In genomic region chr1:163691860-163692259, GRCm38 (mm10) we compare ENCODE assay signal across 21 mouse cellular contexts. TPM values are rescaled to one million over a fixed set of nuclear protein-coding genes. Genes with fewer than 3 reads are reported as not detected.
"Had no signal": no experiment of that assay in that cellular context is flagged by ENCODE, and none has a peak within 500 bp of the region (broad histone marks: within the 10 kb centered on the region; RNA-seq: fewer than 3 reads in every experiment).

No protein-coding gene starts in this region.

- DNase-seq: lung, adult 18-20 months; lung, embryonic 14.5 days; lung, postnatal 10 days; lung, postnatal 4 days; midbrain, embryonic 14.5 days; right cerebral cortex, postnatal 14 days; thymus, adult 2 months; thymus, postnatal 25 days; thymus, postnatal 4 days had no signal

- H3K4me3 ChIP-seq: midbrain, embryonic 10.5 days; midbrain, embryonic 12.5 days; neural tube, embryonic 12.5 days; stomach, embryonic 15.5 days had no signal

- H3K4me2 ChIP-seq: lung, embryonic 14.5 days; midbrain, embryonic 12.5 days; neural tube, embryonic 12.5 days; stomach, embryonic 15.5 days had no signal

- ATAC-seq: midbrain, embryonic 16.5 days had no signal

- H3K27me3 ChIP-seq: midbrain, embryonic 12.5 days; neural tube, embryonic 12.5 days; stomach, embryonic 15.5 days had no signal

- H3K36me3 ChIP-seq: midbrain, embryonic 10.5 days; midbrain, embryonic 12.5 days; neural tube, embryonic 12.5 days; stomach, embryonic 15.5 days had no signal

RNA-seq across cellular contexts. Expression of gene Mettl11b, which starts 33.2 kb away (rescaled TPM):
- total RNA-seq: megakaryocyte, adult 5-6 weeks; megakaryocyte-erythroid progenitor cell, adult 5-6 weeks; neutrophil, adult 5-6 weeks had no signal
- polyA plus RNA-seq: neural tube, embryonic 12.5 days; neural tube, embryonic 14.5 days; spleen, adult 2 months; stomach, postnatal 0 days; thymus, adult 2 months; urinary bladder, adult 2 months had no signal
